Mouse (Mus musculus): ENCODE results near the gene Grin2b. TPM values are rescaled to one million over a fixed set of nuclear protein-coding genes. Genes with fewer than 3 reads are reported as not detected.
A peak's percentile ranks its signal among the peaks of the same experiment; 100 is the strongest.

Gene Grin2b
- 100 to 1,000 TPM; 248 to 335 TPM for total RNA-seq (2021)

- intact Hi-C loops (cut with DNase I) = loop anchor here (2.0 to 10.0 kb wide), 8 partner anchors 64 to 756 kb away; no protein-coding TSS in a partner anchor
- DNase-seq (ENCODE audit: low spot score in 2 of 2) = peak; percentile 74 to 76
These were observed at the start of gene Grin2b for GRCm38 (mm10) chr6:136173191-136173896. Grin2b (minus strand) TSS chr6:136173511.

GRCm38 (mm10) chr6:136221894-136222293, 48.6 kb upstream of the Grin2b start:
- no peak for DNase-seq (ENCODE audit: low spot score in 2 of 2)
- intact Hi-C loops (cut with DNase I) = no loop called here

GRCm38 (mm10) chr6:136210442-136210841, 37.1 kb upstream of the Grin2b start:
- DNase-seq (ENCODE audit: low spot score in 2 of 2) = no peak
- intact Hi-C loops (cut with DNase I) = no loop called here

- intact Hi-C loops (cut with DNase I) = no loop called here
- DNase-seq (ENCODE audit: low spot score in 2 of 2) = no peak
These were observed 26.5 kb upstream of the Grin2b start for GRCm38 (mm10) chr6:136199814-136200213.

- DNase-seq (ENCODE audit: low spot score in 2 of 2) = no peak
These were observed 21.3 kb upstream of the Grin2b start for GRCm38 (mm10) chr6:136194616-136195015.

GRCm38 (mm10) chr6:136178066-136178465, 4.8 kb upstream of the Grin2b start:
- no peak for DNase-seq (ENCODE audit: low spot score in 2 of 2)
- intact Hi-C loops (cut with DNase I) = loop anchor here (10.0 kb wide), 1 partner anchor 543 kb away; no protein-coding TSS in a partner anchor

More at GRCm38 (mm10) chr6:136194616-136195015, 21.3 kb upstream of the Grin2b start:
- intact Hi-C loops (cut with DNase I) = no loop called here

- DNase-seq (ENCODE audit: low spot score in 2 of 2) = no peak
- intact Hi-C loops (cut with DNase I) = loop anchor here (2.0 to 10.0 kb wide), 8 partner anchors 65 to 755 kb away; no protein-coding TSS in a partner anchor
These were observed 515 bp downstream of the Grin2b start for GRCm38 (mm10) chr6:136172801-136173190.

- intact Hi-C loops (cut with DNase I) = loop anchor here (2.0 to 10.0 kb wide), 8 partner anchors 65 to 755 kb away; no protein-coding TSS in a partner anchor
These were observed 1.1 kb downstream of the Grin2b start for GRCm38 (mm10) chr6:136172172-136172651.

GRCm38 (mm10) chr6:136171343-136171742, 2.0 kb downstream of the Grin2b start:
- no peak for DNase-seq (ENCODE audit: low spot score in 2 of 2)
- intact Hi-C loops (cut with DNase I) = loop anchor here (5.0 to 10.0 kb wide), 3 partner anchors 66 to 754 kb away; no protein-coding TSS in a partner anchor

More at GRCm38 (mm10) chr6:136172172-136172651, 1.1 kb downstream of the Grin2b start:
- peak; percentile 81 to 82 for DNase-seq (ENCODE audit: low spot score in 2 of 2)

- DNase-seq (ENCODE audit: low spot score in 2 of 2) = peak in 1 of 2 experiments; percentile 4
- intact Hi-C loops (cut with DNase I) = loop anchor here (5.0 to 10.0 kb wide), 3 partner anchors 67 to 753 kb away; no protein-coding TSS in a partner anchor
These were observed 2.9 kb downstream of the Grin2b start for GRCm38 (mm10) chr6:136170381-136170780.

GRCm38 (mm10) chr6:136167361-136167760, 6.0 kb downstream of the Grin2b start:
- intact Hi-C loops (cut with DNase I) = no loop called here
- peak in 1 of 2 experiments; percentile 22 for DNase-seq (ENCODE audit: low spot score in 2 of 2)

- intact Hi-C loops (cut with DNase I) = no loop called here
- peak in 1 of 2 experiments; percentile 57 for DNase-seq (ENCODE audit: low spot score in 2 of 2)
These were observed 7.8 kb downstream of the Grin2b start for GRCm38 (mm10) chr6:136165443-136166077.

- intact Hi-C loops (cut with DNase I) = no loop called here
- no peak for DNase-seq (ENCODE audit: low spot score in 2 of 2)
These were observed 11.2 kb downstream of the Grin2b start for GRCm38 (mm10) chr6:136162090-136162489.

GRCm38 (mm10) chr6:136153444-136153843, 19.9 kb downstream of the Grin2b start:
- intact Hi-C loops (cut with DNase I) = no loop called here
- no peak for DNase-seq (ENCODE audit: low spot score in 2 of 2)

GRCm38 (mm10) chr6:136150064-136150463, 23.2 kb downstream of the Grin2b start:
- intact Hi-C loops (cut with DNase I) = no loop called here
- DNase-seq (ENCODE audit: low spot score in 2 of 2) = no peak

GRCm38 (mm10) chr6:136139967-136140366, 33.3 kb downstream of the Grin2b start:
- no peak for DNase-seq (ENCODE audit: low spot score in 2 of 2)
- intact Hi-C loops (cut with DNase I) = no loop called here

- intact Hi-C loops (cut with DNase I) = no loop called here
- DNase-seq (ENCODE audit: low spot score in 2 of 2) = no peak
These were observed 42.9 kb downstream of the Grin2b start for GRCm38 (mm10) chr6:136130456-136130855.

- DNase-seq (ENCODE audit: low spot score in 2 of 2) = no peak
- intact Hi-C loops (cut with DNase I) = no loop called here
These were observed 50.7 kb downstream of the Grin2b start for GRCm38 (mm10) chr6:136122593-136122992.

GRCm38 (mm10) chr6:136117390-136117789, 55.9 kb downstream of the Grin2b start:
- intact Hi-C loops (cut with DNase I) = no loop called here
- no peak for DNase-seq (ENCODE audit: low spot score in 2 of 2)

- intact Hi-C loops (cut with DNase I) = no loop called here
- DNase-seq (ENCODE audit: low spot score in 2 of 2) = no peak
These were observed 59.5 kb downstream of the Grin2b start for GRCm38 (mm10) chr6:136113639-136114410.
